Mouse (Mus musculus) G1E (cell line): Measurements from ENCODE around the gene Lmod1. TPM values are rescaled to one million over a fixed set of nuclear protein-coding genes. Genes with fewer than 3 reads are reported as not detected.
"Not testable (repeated sequence)": the region's sequence is repeated elsewhere in the genome, so short reads cannot be mapped to it uniquely, and the experiment has no call there.

ENCODE experiments used
- ATAC-seq: 2 replicates; pipeline ENCODE4 v1.8.0; 2016; ENCODE audit warnings: mild to moderate bottlenecking; ENCODE audit not compliant: insufficient number of reproducible peaks, poor library complexity, low FRiP score, severe bottlenecking; ENCODE audit errors: extremely low read depth
- DNase-seq: peaks from one replicate; pipeline ENCODE4 v3.0.0; 2012; ENCODE audit warnings: low spot score
- H3K27me3 ChIP-seq: 2 replicates; pipeline ENCODE4 v1.6.1; 2012; ENCODE audit warnings: mild to moderate bottlenecking, low read length, inconsistent platforms; ENCODE audit not compliant: insufficient read depth
- H3K36me3 ChIP-seq: replicated peaks from 2 replicates; pipeline ENCODE3; 2012; ENCODE audit warnings: mild to moderate bottlenecking, inconsistent platforms
- H3K4me1 ChIP-seq: 2 replicates; pipeline ENCODE4 v1.6.1; 2012; ENCODE audit warnings: low read depth, low read length, inconsistent platforms, mixed read lengths; ENCODE audit not compliant: insufficient read depth
- H3K4me3 ChIP-seq: 2 replicates; pipeline ENCODE4 v1.5.1; 2012; ENCODE audit warnings: low read depth, mild to moderate bottlenecking, inconsistent platforms, low read length, moderate library complexity, mixed read lengths
- H3K9me3 ChIP-seq: replicated peaks from 2 replicates; pipeline ENCODE4 v1.6.1; 2012; ENCODE audit warnings: inconsistent platforms
- CTCF ChIP-seq: IDR thresholded peaks from 2 replicates; pipeline ENCODE4 v1.5.1; 2012; ENCODE audit warnings: low read depth, low read length, inconsistent platforms, mixed read lengths
- GATA1 ChIP-seq: IDR thresholded peaks from 2 replicates; pipeline ENCODE4 v1.6.1; 2012; ENCODE audit warnings: borderline replicate concordance, low read length, inconsistent platforms, mixed read lengths
- GATA2 ChIP-seq: IDR thresholded peaks from 2 replicates; pipeline ENCODE4 v1.6.1; 2012; ENCODE audit warnings: low read depth, low read length, inconsistent platforms, borderline replicate concordance
- POLR2AphosphoS5 ChIP-seq: IDR thresholded peaks from 2 replicates; pipeline ENCODE4 v1.6.1; 2012; ENCODE audit warnings: low read depth, low read length, inconsistent platforms; ENCODE audit not compliant: insufficient replicate concordance
- TAL1 ChIP-seq: conservative IDR thresholded peaks from 2 replicates; pipeline ENCODE4 v1.6.1; 2012; ENCODE audit warnings: low read depth, low read length, inconsistent platforms, mixed read lengths
- polyA plus RNA-seq: library from polyadenylated mRNA; stranded (reverse); fragments of >175 nt; gene quantifications from 2 replicates; pipeline ENCODE4 v1.2.3, GENCODE M21; 2012
- total RNA-seq, 2 experiments: library from RNA; stranded (forward) in 1 of 2; stranded (reverse) in 1 of 2; fragments of 200-1000 nt in 1 of 2; fragments of >200 nt in 1 of 2; fragmentation: Nextera tagmentation in 1 of 2; gene quantifications; 2 replicates each; pipeline ENCODE4 v1.2.3; 2014 to 2017

Lmod1 gene
- total and polyA plus RNA-seq, 3 experiments: 0.16 TPM; not detected in 2

- Histone ChIP-seq H3K27me3 (peaks cover 42% of the 10 kb centered on the region), H3K36me3 (no peaks in the 10 kb centered on the region), H3K4me3 (no peak within 1 kb of the TSS), H3K9me3 (no peaks in the 10 kb centered on the region), H3K4me1 (0 out of 2 replicates have a peak, but pooled peaks cover 6% of the 10 kb centered on the region)
- ATAC-seq (no peak), DNase-seq (no peak)
- TF ChIP-seq TAL1: no peak
- TF ChIP-seq GATA2: no peak
- no peak for TF ChIP-seq GATA1
- TF ChIP-seq POLR2AphosphoS5: no peak
- no peak for TF ChIP-seq CTCF
Measured at GRCm38 (mm10) chr1:135374868-135375581, 50.4 kb downstream of the Lmod1 start, which contains the start of gene Shisa4. Shisa4 (minus strand) TSS chr1:135375237.

DNA sequence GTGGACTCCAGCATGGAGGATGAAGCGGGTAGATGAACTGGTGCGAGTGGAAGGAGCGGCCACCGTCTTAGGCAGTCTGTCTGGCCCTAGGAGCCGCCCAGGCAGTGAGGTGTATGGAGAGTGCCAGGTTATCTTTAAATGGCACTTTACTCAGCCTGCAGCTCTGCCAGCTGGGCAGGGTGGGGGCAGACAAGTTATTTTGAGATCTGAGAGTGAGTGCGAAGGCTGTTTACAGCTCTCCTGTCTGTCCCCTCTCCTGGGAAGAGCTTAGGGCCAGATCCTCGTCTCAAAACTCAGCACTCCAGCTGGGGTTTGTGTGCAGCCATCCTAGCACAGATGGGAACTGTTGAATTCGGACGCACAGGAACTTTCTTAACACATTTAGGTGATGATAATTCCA lies 54.0 kb downstream of the Lmod1 start:
- peaks cover 20% of the 10 kb centered on the region for H3K36me3 ChIP-seq

GRCm38 (mm10) chr1:135379048-135379447 lies 54.4 kb downstream of the Lmod1 start:
- ATAC-seq (no peak), DNase-seq (no peak)
- Histone ChIP-seq H3K9me3 (no peaks in the 10 kb centered on the region), H3K36me3 (peaks cover 25% of the 10 kb centered on the region), H3K4me3 (no peak overlapping the region), H3K27me3 (peaks cover 15% of the 10 kb centered on the region), H3K4me1 (0 out of 2 replicates have a peak, but pooled peaks cover 6% of the 10 kb centered on the region)
- no peak for TF ChIP-seq CTCF
- no peak for TF ChIP-seq GATA2
- no peak for TF ChIP-seq POLR2AphosphoS5
- no peak for TF ChIP-seq TAL1
- no peak for TF ChIP-seq GATA1

More for the DNA sequence above, 54.0 kb downstream of the Lmod1 start:
- TF ChIP-seq POLR2AphosphoS5: no peak
- no peak for TF ChIP-seq GATA1
- no peak for TF ChIP-seq TAL1
- TF ChIP-seq GATA2: no peak
- no peak for TF ChIP-seq CTCF
- H3K9me3 ChIP-seq: no peaks in the 10 kb centered on the region
- peaks cover 18% of the 10 kb centered on the region for H3K27me3 ChIP-seq
- no peak for ATAC-seq
- no peak for DNase-seq
- no peak overlapping the region for H3K4me3 ChIP-seq
- 0 out of 2 replicates have a peak, but pooled peaks cover 6% of the 10 kb centered on the region for H3K4me1 ChIP-seq

GRCm38 (mm10) chr1:135380071-135380991 lies 55.7 kb downstream of the Lmod1 start:
- ATAC-seq (no peak), DNase-seq (no peak)
- Histone ChIP-seq H3K9me3 (no peaks in the 10 kb centered on the region), H3K27me3 (peaks cover 2% of the 10 kb centered on the region; the same call in 1 of the 2 replicates), H3K4me3 (no peak overlapping the region), H3K36me3 (peaks cover 38% of the 10 kb centered on the region), H3K4me1 (no peaks in the 10 kb centered on the region)
- TF ChIP-seq POLR2AphosphoS5: no peak
- TF ChIP-seq GATA2: no peak

- not testable (repeated sequence) for ATAC-seq, H3K4me1 ChIP-seq, H3K9me3 ChIP-seq, H3K27me3 ChIP-seq, H3K4me3 ChIP-seq, DNase-seq
- H3K36me3 ChIP-seq: peaks cover 50% of the 10 kb centered on the region
Measured at GRCm38 (mm10) chr1:135381560-135381959, 57.0 kb downstream of the Lmod1 start.

DNA sequence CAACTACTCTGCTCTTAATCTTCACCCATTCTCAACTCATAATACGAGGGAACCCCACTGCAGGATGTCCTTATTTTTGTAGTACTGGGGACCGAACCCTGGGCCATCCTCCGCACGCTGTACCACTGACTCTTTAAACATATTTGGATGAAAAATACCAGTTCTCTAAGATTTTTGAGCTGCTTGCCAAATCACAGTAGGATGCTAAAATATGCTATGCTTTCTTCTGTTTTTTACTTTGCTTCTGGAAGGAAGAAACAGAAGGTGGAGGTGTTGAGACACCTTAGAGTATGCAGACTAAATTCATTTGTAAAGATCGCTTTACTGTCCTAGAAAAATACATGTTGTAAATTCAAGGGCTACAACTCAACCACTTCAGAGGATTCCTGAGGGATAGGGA lies 59.6 kb downstream of the Lmod1 start:
- no peaks in the 10 kb centered on the region for H3K9me3 ChIP-seq
- H3K27me3 ChIP-seq: no peaks in the 10 kb centered on the region; the same call in 1 of the 2 replicates
- DNase-seq (no peak), ATAC-seq (no peak)
- H3K4me1 ChIP-seq: no peaks in the 10 kb centered on the region
- no peak overlapping the region for H3K4me3 ChIP-seq
- TF ChIP-seq POLR2AphosphoS5 (no peak), GATA2 (no peak), CTCF (no peak), GATA1 (no peak), TAL1 (no peak)
- peaks cover 76% of the 10 kb centered on the region for H3K36me3 ChIP-seq
